Mouse (Mus musculus) heart, postnatal 0 days (tissue): Measurements from ENCODE around the gene Chst12.
"Not testable (repeated sequence)": the region's sequence is repeated elsewhere in the genome, so short reads cannot be mapped to it uniquely, and the experiment has no call there.

ENCODE experiments used
- CTCF ChIP-seq: IDR thresholded peaks from 2 replicates; pipeline ENCODE4 v1.5.1; 2016; ENCODE audit warnings: antibody characterized with exemption, control low read depth, low read depth
- EP300 ChIP-seq: IDR thresholded peaks from 2 replicates; pipeline ENCODE4 v1.6.1; 2016; ENCODE audit warnings: antibody characterized with exemption, low read depth

GRCm38 (mm10) chr5:140463151-140463550 lies 42.2 kb upstream of the Chst12 start:
- TF ChIP-seq CTCF, EP300: not testable (repeated sequence)
